Mouse (Mus musculus) intestine, embryonic 14.5 days (tissue): ENCODE data around the gene Pth2. TPM values are rescaled to one million over a fixed set of nuclear protein-coding genes. Genes with fewer than 3 reads are reported as not detected.

Experiments used
- ATAC-seq: fragments of 200-750 bp; cut with Nextera tagmentation; replicated peaks from 2 replicates; pipeline ENCODE4 v1.8.0; 2017; ENCODE audit warnings: low read depth, moderate number of reproducible peaks, moderate TSS enrichment, moderate library complexity; ENCODE audit not compliant: low FRiP score, low TSS enrichment
- DNase-seq: peaks from one replicate; pipeline ENCODE4 v3.0.0-alpha.2; 2018; ENCODE audit warnings: low spot score
- H3K27ac ChIP-seq: fragments of 300-500 bp; sonication (generic); 2 replicates; pipeline ENCODE4 v1.5.1; 2014; ENCODE audit warnings: low read depth, mild to moderate bottlenecking, control low read depth
- H3K27me3 ChIP-seq: fragments of 300-500 bp; sonication (generic); replicated peaks from 2 replicates; pipeline ENCODE4 v1.6.1; 2014; ENCODE audit warnings: low read length, control low read depth; ENCODE audit not compliant: control insufficient read depth, insufficient read depth
- H3K36me3 ChIP-seq: fragments of 300-500 bp; sonication (generic); 2 replicates; pipeline ENCODE4 v1.6.1; 2014; ENCODE audit warnings: low read length, control low read depth; ENCODE audit not compliant: control insufficient read depth, insufficient read depth
- H3K4me1 ChIP-seq: fragments of 300-500 bp; sonication (generic); replicated peaks from 2 replicates; pipeline ENCODE4 v1.6.1; 2014; ENCODE audit warnings: low read length, control low read depth, mixed read lengths; ENCODE audit not compliant: control insufficient read depth, insufficient read depth
- H3K4me2 ChIP-seq: fragments of 300-500 bp; sonication (generic); 2 replicates; pipeline ENCODE4 v1.6.1; 2014; ENCODE audit warnings: low read length
- H3K4me3 ChIP-seq: fragments of 300-500 bp; sonication (generic); 2 replicates; pipeline ENCODE4 v1.5.1; 2014; ENCODE audit warnings: low read depth, low read length, control low read depth, mixed read lengths
- H3K9ac ChIP-seq: fragments of 300-500 bp; sonication (generic); 2 replicates; pipeline ENCODE4 v1.6.1; 2014; ENCODE audit warnings: mild to moderate bottlenecking, low read length
- H3K9me3 ChIP-seq: fragments of 300-500 bp; sonication (generic); 2 replicates; pipeline ENCODE4 v1.6.1; 2016; ENCODE audit warnings: low read length, control low read depth; ENCODE audit not compliant: control insufficient read depth
- WGBS: fragments of 180-500 bp; shearing (Covaris S2); extraction: QIAGEN DNeasy Blood & Tissue Kit; methylation state at CpG from one replicate; pipeline ENCODE4 v1.1.7; 2014; 5-methylcytosine and 5-hydroxymethylcytosine counted together
- polyA plus RNA-seq: library from polyadenylated mRNA; unstranded; fragments of >200 nt; fragmentation: Nextera tagmentation; extraction: Ambion mirVana; gene quantifications from 2 replicates; pipeline ENCODE4 v1.2.1, GENCODE M21; 2014

The Pth2 gene
- polyA plus RNA-seq, 1 experiment from 2014 or later: not detected

GRCm38 (mm10) chr7:45208260-45208659, 27.5 kb downstream of the Pth2 start:
- 72% methylated on average over 6 of the region's 6 CpGs for WGBS
- Histone ChIP-seq H3K27me3 (peaks cover 28% of the 10 kb centered on the region), H3K27ac (no peak overlapping the region), H3K36me3 (no peaks in the 10 kb centered on the region), H3K9ac (no peak overlapping the region), H3K4me1 (0 out of 2 replicates have a peak, but pooled peaks cover 3% of the 10 kb centered on the region), H3K4me2 (no peak overlapping the region), H3K4me3 (no peak overlapping the region), H3K9me3 (no peaks in the 10 kb centered on the region)
- no peak for ATAC-seq
- no peak for DNase-seq

- no peak overlapping the region for H3K4me2 ChIP-seq
- 56% methylated on average over 10 of the region's 10 CpGs for WGBS
These were observed 30.3 kb downstream of the Pth2 start for GRCm38 (mm10) chr7:45211070-45211469.

GRCm38 (mm10) chr7:45211851-45212251, 31.1 kb downstream of the Pth2 start, which contains the start of gene Dkkl1:
TSS of gene Dkkl1 (minus strand) at chr7:45212147.
- H3K9me3 ChIP-seq: no peaks in the 10 kb centered on the region
- 5% methylated on average over 17 of the region's 17 CpGs for WGBS
- peak within 1 kb of the TSS; percentile 16; the same call in 1 of the 2 replicates for H3K4me3 ChIP-seq
- peaks cover 28% of the 10 kb centered on the region for H3K27me3 ChIP-seq
- H3K4me2 ChIP-seq: peak within 1 kb of the TSS; percentile 34
- H3K9ac ChIP-seq: no peak within 1 kb of the TSS
- peaks cover 3% of the 10 kb centered on the region for H3K4me1 ChIP-seq
- ATAC-seq (no peak; the same call in 1 of the 2 replicates), DNase-seq (peak; percentile 62)
- H3K36me3 ChIP-seq: no peaks in the 10 kb centered on the region
- H3K27ac ChIP-seq: no peak within 1 kb of the TSS

More at GRCm38 (mm10) chr7:45211070-45211469, 30.3 kb downstream of the Pth2 start:
- H3K4me3 ChIP-seq: no peak overlapping the region
- no peak for DNase-seq
- no peak overlapping the region for H3K9ac ChIP-seq
- H3K4me1 ChIP-seq: peaks cover 3% of the 10 kb centered on the region; the same call in 1 of the 2 replicates
- no peaks in the 10 kb centered on the region for H3K36me3 ChIP-seq
- no peak for ATAC-seq
- H3K27me3 ChIP-seq: peaks cover 28% of the 10 kb centered on the region
- no peaks in the 10 kb centered on the region for H3K9me3 ChIP-seq
- no peak overlapping the region for H3K27ac ChIP-seq

GRCm38 (mm10) chr7:45212356-45212755, 31.6 kb downstream of the Pth2 start:
- Histone ChIP-seq H3K4me1 (peaks cover 8% of the 10 kb centered on the region), H3K4me3 (no peak overlapping the region), H3K4me2 (no peak overlapping the region), H3K27me3 (peaks cover 28% of the 10 kb centered on the region), H3K9ac (no peak overlapping the region), H3K36me3 (0 out of 2 replicates have a peak, but pooled peaks cover 2% of the 10 kb centered on the region), H3K27ac (no peak overlapping the region), H3K9me3 (no peaks in the 10 kb centered on the region)
- ATAC-seq (no peak), DNase-seq (no peak)
- 67% methylated on average over 7 of the region's 7 CpGs for WGBS

GRCm38 (mm10) chr7:45213708-45214107, 32.9 kb downstream of the Pth2 start:
- DNase-seq: no peak
- peaks cover 28% of the 10 kb centered on the region for H3K27me3 ChIP-seq
- no peak overlapping the region for H3K27ac ChIP-seq
- no peak overlapping the region for H3K4me3 ChIP-seq
- H3K9me3 ChIP-seq: no peaks in the 10 kb centered on the region
- no peak overlapping the region for H3K4me2 ChIP-seq
- H3K9ac ChIP-seq: no peak overlapping the region
- H3K4me1 ChIP-seq: peaks cover 16% of the 10 kb centered on the region
- 58% methylated on average over 5 of the region's 5 CpGs for WGBS
- ATAC-seq: no peak
- H3K36me3 ChIP-seq: peaks cover 13% of the 10 kb centered on the region

- Histone ChIP-seq H3K27me3 (peaks cover 17% of the 10 kb centered on the region), H3K9me3 (no peaks in the 10 kb centered on the region), H3K36me3 (peaks cover 35% of the 10 kb centered on the region), H3K4me1 (peaks cover 19% of the 10 kb centered on the region), H3K4me2 (peak within 1 kb of the TSS; percentile 83), H3K4me3 (peak within 1 kb of the TSS; percentile 77), H3K27ac (peak within 1 kb of the TSS; percentile 97), H3K9ac (peak within 1 kb of the TSS; percentile 90)
- DNase-seq: peak; percentile 90
- whole genome bisulfite sequencing: under 1% methylated on average over 55 of the region's 55 CpGs
- peak; percentile 59 for ATAC-seq
These were observed 35.1 kb downstream of the Pth2 start, which contains the start of gene Tead2 for GRCm38 (mm10) chr7:45215673-45216441. TSS of gene Tead2 (plus strand) at chr7:45215753.

- no peak for DNase-seq
- Histone ChIP-seq H3K36me3 (peaks cover 42% of the 10 kb centered on the region), H3K4me3 (peak overlapping the region; percentile 77), H3K27me3 (peaks cover 9% of the 10 kb centered on the region), H3K27ac (peak overlapping the region; percentile 97), H3K4me1 (peaks cover 19% of the 10 kb centered on the region), H3K9me3 (no peaks in the 10 kb centered on the region), H3K4me2 (peak overlapping the region; percentile 83), H3K9ac (peak overlapping the region; percentile 90)
- ATAC-seq: peak; percentile 82
- 2% methylated on average over 13 of the region's 13 CpGs for WGBS
These were observed 35.8 kb downstream of the Pth2 start for GRCm38 (mm10) chr7:45216442-45217183.

- peaks cover 17% of the 10 kb centered on the region for H3K4me1 ChIP-seq
These were observed 40.9 kb downstream of the Pth2 start for GRCm38 (mm10) chr7:45221680-45222079.

More at GRCm38 (mm10) chr7:45221680-45222079, 40.9 kb downstream of the Pth2 start:
- no peak overlapping the region for H3K9ac ChIP-seq
- H3K27me3 ChIP-seq: no peaks in the 10 kb centered on the region
- no peaks in the 10 kb centered on the region for H3K9me3 ChIP-seq
- no peak overlapping the region for H3K4me2 ChIP-seq
- H3K4me3 ChIP-seq: no peak overlapping the region
- ATAC-seq (no peak), DNase-seq (no peak)
- WGBS: 75% methylated on average over 2 of the region's 2 CpGs
- H3K36me3 ChIP-seq: peaks cover 92% of the 10 kb centered on the region
- no peak overlapping the region for H3K27ac ChIP-seq
